Mouse (Mus musculus) CH12.LX (cell line): ENCODE data around the gene Prn. TPM values are rescaled to one million over a fixed set of nuclear protein-coding genes. Genes with fewer than 3 reads are reported as not detected.

Experiments used
- DNase-seq: peaks from one replicate; pipeline ENCODE4 v3.0.0-alpha.2; 2013; ENCODE audit errors: extremely low read depth
- H3K27ac ChIP-seq: 2 replicates; pipeline ENCODE4 v1.5.1; 2012; ENCODE audit warnings: low read depth, mild to moderate bottlenecking, control low read depth, moderate library complexity; ENCODE audit not compliant: insufficient read depth
- H3K27me3 ChIP-seq: replicated peaks from 2 replicates; pipeline ENCODE3; 2012; ENCODE audit warnings: inconsistent platforms
- H3K36me3 ChIP-seq, 2 experiments: replicated peaks in 1 of 2; 2 replicates each; pipeline versions ENCODE3 to v1.6.1; 2012; ENCODE audit warnings: inconsistent platforms in 1 of 2, low read length in 1 of 2, mild to moderate bottlenecking in 1 of 2, mixed read lengths in 1 of 2, moderate library complexity in 1 of 2; ENCODE audit not compliant: control insufficient read depth in 1 of 2, insufficient read depth in 1 of 2
- H3K4me1 ChIP-seq, 2 experiments: 2 replicates each; pipeline ENCODE4 v1.6.1; 2012; ENCODE audit warnings: inconsistent platforms in 1 of 2, moderate library complexity in 1 of 2; ENCODE audit not compliant: insufficient read depth in 2 of 2, control insufficient read depth in 1 of 2
- H3K4me2 ChIP-seq: 2 replicates; pipeline ENCODE4 v1.6.1; 2012; ENCODE audit warnings: low read depth, mild to moderate bottlenecking, control low read depth; ENCODE audit not compliant: poor library complexity, insufficient read depth, severe bottlenecking
- H3K4me3 ChIP-seq, 3 experiments: fragments of 150-350 bp in 1 of 3; sonication (generic) in 1 of 3; replicated peaks in 1 of 3; 2 replicates each; pipeline versions ENCODE3 to v1.5.1; 2011 to 2012; ENCODE audit warnings: low read depth in 2 of 3, low read length in 2 of 3, mild to moderate bottlenecking in 2 of 3, moderate library complexity in 2 of 3, control low read depth in 1 of 3, improper control_type of control experiment in 1 of 3, inconsistent platforms in 1 of 3, mixed read lengths in 1 of 3; ENCODE audit not compliant: poor library complexity in 1 of 3
- H3K79me2 ChIP-seq: replicated peaks from 2 replicates; pipeline ENCODE4 v1.6.1; 2012; ENCODE audit warnings: mild to moderate bottlenecking, moderate library complexity; ENCODE audit not compliant: control insufficient read depth, poor library complexity, insufficient read depth, severe bottlenecking; ENCODE audit errors: extremely low read depth
- H3K9ac ChIP-seq: 2 replicates; pipeline ENCODE4 v1.6.1; 2012; ENCODE audit warnings: low read depth, mild to moderate bottlenecking, control low read depth, moderate library complexity; ENCODE audit not compliant: insufficient read depth
- H3K9me3 ChIP-seq: replicated peaks from 2 replicates; pipeline ENCODE3; 2012; ENCODE audit warnings: low read length, inconsistent platforms, mixed read lengths
- CHD2 ChIP-seq: IDR thresholded peaks from 2 replicates; pipeline ENCODE4 v1.6.1; 2011; ENCODE audit warnings: low read length, improper control_type of control experiment
- CTCF ChIP-seq, 2 experiments: IDR thresholded peaks in 1 of 2; conservative IDR thresholded peaks in 1 of 2; 2 replicates each; pipeline ENCODE4 v1.5.1; 2011 to 2012; ENCODE audit warnings: low read depth in 2 of 2, low read length in 2 of 2, improper control_type of control experiment in 1 of 2, inconsistent platforms in 1 of 2, mild to moderate bottlenecking in 1 of 2, moderate library complexity in 1 of 2
- EP300 ChIP-seq: IDR thresholded peaks from 2 replicates; pipeline ENCODE4 v1.6.1; 2011; ENCODE audit warnings: low read length, improper control_type of control experiment
- ETS1 ChIP-seq: conservative IDR thresholded peaks from 2 replicates; pipeline ENCODE4 v1.6.1; 2012; ENCODE audit warnings: low read depth, mild to moderate bottlenecking, inconsistent platforms, low read length, improper control_type of control experiment, moderate library complexity
- GABPA ChIP-seq: IDR thresholded peaks from 2 replicates; pipeline ENCODE4 v1.6.1; 2012; ENCODE audit warnings: low read depth, low read length, improper control_type of control experiment, inconsistent platforms; ENCODE audit not compliant: insufficient replicate concordance
- IRF4 ChIP-seq: IDR thresholded peaks from 2 replicates; pipeline ENCODE4 v1.6.1; 2014; ENCODE audit warnings: low read depth, mild to moderate bottlenecking, inconsistent platforms, low read length, improper control_type of control experiment
- JUN ChIP-seq: IDR thresholded peaks from 2 replicates; pipeline ENCODE4 v1.6.1; 2011; ENCODE audit warnings: low read depth, mild to moderate bottlenecking, low read length, improper control_type of control experiment, moderate library complexity; ENCODE audit not compliant: insufficient read depth
- MAFK ChIP-seq: IDR thresholded peaks from 2 replicates; pipeline ENCODE4 v1.6.1; 2011; ENCODE audit warnings: low read length, improper control_type of control experiment; ENCODE audit not compliant: insufficient replicate concordance
- MAX ChIP-seq: IDR thresholded peaks from 2 replicates; pipeline ENCODE4 v1.6.1; 2011; ENCODE audit warnings: low read length, improper control_type of control experiment
- MEF2A ChIP-seq: IDR thresholded peaks from 2 replicates; pipeline ENCODE4 v1.6.1; 2014; ENCODE audit warnings: low read depth, mild to moderate bottlenecking, inconsistent platforms, low read length, improper control_type of control experiment, borderline replicate concordance
- MYC ChIP-seq: IDR thresholded peaks from 2 replicates; pipeline ENCODE4 v1.6.1; 2011; ENCODE audit warnings: low read depth, mild to moderate bottlenecking, improper control_type of control experiment, low read length
- NELFE ChIP-seq: IDR thresholded peaks from 2 replicates; pipeline ENCODE4 v1.6.1; 2011; ENCODE audit warnings: low read depth, low read length, improper control_type of control experiment
- NRF1 ChIP-seq: IDR thresholded peaks from 2 replicates; pipeline ENCODE4 v1.6.1; 2014; ENCODE audit warnings: low read depth, mild to moderate bottlenecking, inconsistent platforms, low read length, improper control_type of control experiment, moderate library complexity
- RAD21 ChIP-seq: IDR thresholded peaks from 2 replicates; pipeline ENCODE4 v1.6.1; 2011; ENCODE audit warnings: low read depth, mild to moderate bottlenecking, low read length, improper control_type of control experiment, moderate library complexity
- RCOR1 ChIP-seq: conservative IDR thresholded peaks from 2 replicates; pipeline ENCODE4 v1.6.1; 2012; ENCODE audit warnings: low read depth, mild to moderate bottlenecking, inconsistent platforms, low read length, improper control_type of control experiment
- SIN3A ChIP-seq: IDR thresholded peaks from 2 replicates; pipeline ENCODE4 v1.6.1; 2012; ENCODE audit warnings: low read length, improper control_type of control experiment, inconsistent platforms
- ZMIZ1 ChIP-seq: IDR thresholded peaks from 2 replicates; pipeline ENCODE4 v1.6.1; 2012; ENCODE audit warnings: low read depth, mild to moderate bottlenecking, inconsistent platforms, low read length, improper control_type of control experiment
- ZNF384 ChIP-seq: IDR thresholded peaks from 2 replicates; pipeline ENCODE4 v1.6.1; 2012; ENCODE audit warnings: low read depth, low read length, improper control_type of control experiment, inconsistent platforms
- dilution Hi-C: fragments of 300-500 bp; cut with MboI; formaldehyde crosslinking; loops from 2 replicates; pipeline ENCODE4 v1.14.3; 2020; ENCODE audit warnings: low sequenced_read_pairs; ENCODE audit not compliant: extremely low pct_unique_long_range_greater_than_20kb, extremely low pct_ligation_motif_present
- in situ Hi-C: fragments of 300-500 bp; cut with MboI; formaldehyde crosslinking; loops from 3 replicates; pipeline ENCODE4 v1.14.3; 2019; ENCODE audit warnings: low sequenced_read_pairs, low pct_ligation_motif_present, low pct_unique_long_range_greater_than_20kb, mixed read lengths
- polyA plus RNA-seq: library from polyadenylated mRNA; unstranded; fragments of >175 nt; gene quantifications from 2 replicates; pipeline ENCODE4 v1.2.1, GENCODE M21; 2012; ENCODE audit warnings: low read depth; ENCODE audit not compliant: insufficient read length
- total RNA-seq, 2 experiments: library from RNA; depleted of rRNA; stranded (reverse); fragments of 300-350 nt in 1 of 2; fragments of >200 nt in 1 of 2; gene quantifications; 2 replicates each; pipeline ENCODE4 v1.2.3; 2012 to 2014

The Prn gene
- total and polyA plus RNA-seq, 3 experiments: not detected

DNA sequence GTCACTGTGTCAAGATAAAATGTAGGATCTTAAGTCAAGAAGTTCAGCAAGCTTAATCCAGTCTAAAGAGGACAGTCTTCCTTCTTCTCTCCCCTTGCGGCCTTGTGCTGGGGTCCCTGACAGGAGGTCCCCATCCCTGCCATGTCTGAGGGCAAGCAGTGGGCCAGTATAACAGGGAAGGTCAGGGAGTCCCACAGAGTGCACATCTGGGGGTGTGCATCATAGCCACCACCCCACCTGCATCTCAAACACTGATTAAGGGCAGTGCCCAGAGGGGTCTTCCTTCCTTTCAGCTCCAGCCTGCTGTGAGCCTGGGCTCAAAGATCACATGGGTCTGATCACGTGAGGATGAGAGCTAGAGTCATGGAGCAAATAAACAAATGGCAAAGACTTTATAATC, 51.9 kb downstream of the Prn start:
- TF ChIP-seq SIN3A: no peak
- TF ChIP-seq ZNF384: no peak
- no peak for TF ChIP-seq EP300
- TF ChIP-seq ETS1: no peak
- TF ChIP-seq ZMIZ1: no peak
- no peak for TF ChIP-seq NELFE
- no peak for TF ChIP-seq MAX
- no peak for TF ChIP-seq MEF2A
- no peak for TF ChIP-seq RAD21
- no peak for TF ChIP-seq RCOR1
- no peak for TF ChIP-seq MAFK
- no peak for TF ChIP-seq IRF4
- TF ChIP-seq MYC: no peak
- no peak for TF ChIP-seq GABPA
- no peak for TF ChIP-seq NRF1
- no peak for TF ChIP-seq CTCF (conservative IDR thresholded peaks at IDR 0.05 in 1 of 2, IDR thresholded peaks at IDR 0.05 in 1 of 2; ENCODE audit: low read depth in 2 of 2, low read length in 2 of 2)
- no peak for TF ChIP-seq CHD2
- no peak for TF ChIP-seq JUN
- TF ChIP-seq, all 38 proteins: peak for 0
- H3K4me3 ChIP-seq: no peak overlapping the region
- no peak overlapping the region for H3K9ac ChIP-seq
- H3K27ac ChIP-seq: no peak overlapping the region
- peaks cover 0 to under 1% of the 10 kb centered on the region in 2 experiments for H3K36me3 ChIP-seq
- dilution Hi-C loops: no loop called here
- in situ Hi-C loops: loop anchor here (25.0 kb wide), 1 partner anchor 526 kb away; no protein-coding TSS in a partner anchor
- no peak overlapping the region for H3K4me2 ChIP-seq
- no peaks in the 10 kb centered on the region for H3K4me1 ChIP-seq
- no peak for DNase-seq
- no peaks in the 10 kb centered on the region for H3K79me2 ChIP-seq
- H3K9me3 ChIP-seq: peaks cover 6% of the 10 kb centered on the region
- no peaks in the 10 kb centered on the region for H3K27me3 ChIP-seq

DNA sequence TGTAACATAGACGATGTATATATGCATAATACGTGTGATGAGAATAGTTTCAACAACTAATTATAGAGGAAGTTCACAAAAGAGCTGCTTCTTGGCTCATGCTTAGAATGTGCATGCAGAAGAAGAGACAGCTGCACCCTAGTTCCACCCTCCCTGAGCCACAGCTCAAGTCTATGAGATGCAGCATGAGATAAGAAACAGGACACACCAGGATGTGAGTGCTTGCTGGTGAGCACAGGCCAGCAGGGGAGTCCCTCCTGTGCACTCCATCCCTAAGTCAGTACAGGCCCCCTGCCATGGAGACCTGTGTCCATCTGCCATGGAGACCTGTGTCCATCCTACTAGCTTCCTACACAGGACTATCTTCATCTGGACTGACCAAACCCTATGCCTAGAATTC, 60.8 kb downstream of the Prn start:
- Histone ChIP-seq H3K27ac (no peak overlapping the region), H3K4me1 (peaks cover 0 to 8% of the 10 kb centered on the region in 2 experiments; a peak in 1 of 4 replicates), H3K36me3 (no peaks in the 10 kb centered on the region), H3K27me3 (no peaks in the 10 kb centered on the region), H3K4me3 (no peak overlapping the region), H3K79me2 (no peaks in the 10 kb centered on the region), H3K9me3 (no peaks in the 10 kb centered on the region), H3K4me2 (no peak overlapping the region), H3K9ac (no peak overlapping the region)
- dilution Hi-C loops (no loop called here), in situ Hi-C loops (loop anchor here (25.0 kb wide), 1 partner anchor 517 kb away; no protein-coding TSS in a partner anchor)
- no peak for TF ChIP-seq RCOR1
- no peak for DNase-seq
